Mouse (Mus musculus) ES-Bruce4 (cell line): ENCODE measurements around the gene Tiam1. TPM values are rescaled to one million over a fixed set of nuclear protein-coding genes. Genes with fewer than 3 reads are reported as not detected.

Experiments
- H3K27ac ChIP-seq: 2 replicates; pipeline ENCODE4 v1.5.1; 2012; ENCODE audit warnings: low read length, inconsistent platforms; ENCODE audit not compliant: insufficient read depth
- H3K27me3 ChIP-seq: 2 replicates; pipeline ENCODE4 v1.6.1; 2012; ENCODE audit warnings: mild to moderate bottlenecking, low read length, inconsistent platforms; ENCODE audit not compliant: control insufficient read depth, poor library complexity, insufficient read depth, severe bottlenecking
- H3K36me3 ChIP-seq: 2 replicates; pipeline ENCODE4 v1.6.1; 2012; ENCODE audit warnings: inconsistent platforms, mild to moderate bottlenecking, low read length, moderate library complexity; ENCODE audit not compliant: control insufficient read depth, poor library complexity, insufficient read depth, severe bottlenecking
- H3K4me1 ChIP-seq: one replicate; pipeline ENCODE4 v1.8.1; 2011; ENCODE audit warnings: low read length; ENCODE audit not compliant: control insufficient read depth, insufficient read depth
- H3K4me3 ChIP-seq: 2 replicates; pipeline ENCODE4 v1.5.1; 2011; ENCODE audit warnings: low read depth, mild to moderate bottlenecking, low read length
- H3K9ac ChIP-seq: 2 replicates; pipeline ENCODE4 v1.6.1; 2012; ENCODE audit warnings: low read depth, mild to moderate bottlenecking, inconsistent platforms; ENCODE audit not compliant: poor library complexity, severe bottlenecking
- H3K9me3 ChIP-seq: replicated peaks from 2 replicates; pipeline ENCODE4 v1.6.1; 2012; ENCODE audit warnings: mild to moderate bottlenecking, low read length, inconsistent platforms; ENCODE audit not compliant: control insufficient read depth, poor library complexity, insufficient read depth, severe bottlenecking
- CTCF ChIP-seq: IDR thresholded peaks from one replicate; pipeline ENCODE4 v1.8.1; 2011; ENCODE audit warnings: low read depth, low read length
- EP300 ChIP-seq: IDR thresholded peaks from 2 replicates; pipeline ENCODE4 v1.6.1; 2011; ENCODE audit warnings: low read depth, low read length; ENCODE audit not compliant: insufficient read depth
- POLR2A ChIP-seq: IDR thresholded peaks from one replicate; pipeline ENCODE4 v1.8.1; 2011; ENCODE audit warnings: low read length; ENCODE audit not compliant: insufficient read depth
- polyA plus RNA-seq: library from polyadenylated mRNA; stranded (reverse); fragments of >200 nt; gene quantifications from 2 replicates; pipeline ENCODE4 v1.2.4, GENCODE M21; 2011; ENCODE audit warnings: low read depth; ENCODE audit not compliant: missing spikeins, insufficient read depth, insufficient read length

The Tiam1 gene
- polyA plus RNA-seq, 1 experiment = 24.4 TPM

DNA sequence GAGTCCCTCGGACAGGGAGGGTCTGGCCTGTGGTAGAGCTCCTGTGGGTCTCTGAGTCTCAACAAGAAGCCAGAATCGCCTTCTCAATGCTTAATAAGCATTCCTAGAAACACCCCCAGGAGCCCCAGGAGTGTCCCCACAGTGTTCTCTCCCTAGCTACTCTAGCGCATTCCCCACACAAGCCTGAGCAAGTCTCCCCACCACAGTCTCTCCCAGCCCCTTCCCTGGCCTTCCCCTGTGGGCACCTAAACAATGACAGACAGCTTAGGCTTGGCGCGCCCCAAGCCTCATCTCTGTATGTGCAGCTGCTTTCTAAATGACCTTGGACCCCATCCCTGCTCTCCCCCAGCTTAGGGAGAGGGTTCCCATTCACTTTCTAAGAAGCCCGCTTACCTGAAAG, 7.3 kb upstream of the Tiam1 start:
- Histone ChIP-seq H3K27me3 (no peaks in the 10 kb centered on the region), H3K9me3 (no peaks in the 10 kb centered on the region), H3K4me1 (peaks cover 8% of the 10 kb centered on the region), H3K36me3 (no peaks in the 10 kb centered on the region), H3K4me3 (no peak overlapping the region), H3K27ac (no peak overlapping the region), H3K9ac (no peak overlapping the region)
- TF ChIP-seq POLR2A (no peak), CTCF (no peak)

DNA sequence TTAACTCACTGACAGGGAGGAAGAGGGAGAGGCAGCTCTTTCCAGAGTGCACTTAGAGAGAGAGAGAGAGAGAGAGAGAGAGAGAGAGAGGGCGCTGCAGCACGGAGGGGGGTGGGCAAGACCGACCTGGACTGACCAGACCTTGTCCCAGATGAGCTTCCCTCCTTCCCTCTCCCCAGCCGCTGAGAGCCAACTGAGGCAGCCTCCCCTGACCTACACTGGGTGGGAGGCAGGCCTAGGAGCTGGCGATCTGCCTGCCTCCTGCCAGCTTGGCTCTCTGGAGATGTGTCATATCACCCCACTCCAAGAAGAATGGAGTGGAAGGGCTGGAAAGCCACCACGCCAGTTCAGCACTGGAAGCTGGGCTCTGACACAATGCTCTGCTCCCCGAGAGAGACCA, 6.6 kb upstream of the Tiam1 start:
- Histone ChIP-seq H3K9me3 (no peaks in the 10 kb centered on the region), H3K4me3 (no peak overlapping the region), H3K27me3 (no peaks in the 10 kb centered on the region), H3K36me3 (no peaks in the 10 kb centered on the region), H3K4me1 (peaks cover 8% of the 10 kb centered on the region), H3K27ac (no peak overlapping the region), H3K9ac (no peak overlapping the region)
- TF ChIP-seq CTCF (no peak), POLR2A (no peak), EP300 (no peak)

DNA sequence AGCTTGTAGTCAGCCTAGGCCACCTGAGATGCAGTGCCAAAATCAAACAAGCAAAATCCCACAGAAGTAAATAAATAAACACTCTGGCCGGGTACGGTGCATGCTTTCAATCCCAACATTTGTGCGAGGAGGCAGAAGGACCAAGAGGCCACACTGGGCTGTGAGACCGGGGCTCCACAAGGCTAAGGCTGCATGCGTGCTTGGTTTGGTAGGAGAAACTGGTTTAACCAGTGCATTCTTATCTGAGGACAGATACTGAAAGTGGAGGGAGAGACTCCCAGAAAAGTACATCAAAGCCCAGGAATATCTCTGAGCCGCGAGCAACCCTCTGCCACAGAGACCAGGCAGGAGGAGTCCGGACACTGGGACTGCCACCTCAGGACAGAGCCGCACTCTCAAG, 5.8 kb upstream of the Tiam1 start:
- TF ChIP-seq POLR2A = no peak
- TF ChIP-seq CTCF = no peak
- TF ChIP-seq EP300 = no peak
- H3K4me1 ChIP-seq = peaks cover 8% of the 10 kb centered on the region

DNA sequence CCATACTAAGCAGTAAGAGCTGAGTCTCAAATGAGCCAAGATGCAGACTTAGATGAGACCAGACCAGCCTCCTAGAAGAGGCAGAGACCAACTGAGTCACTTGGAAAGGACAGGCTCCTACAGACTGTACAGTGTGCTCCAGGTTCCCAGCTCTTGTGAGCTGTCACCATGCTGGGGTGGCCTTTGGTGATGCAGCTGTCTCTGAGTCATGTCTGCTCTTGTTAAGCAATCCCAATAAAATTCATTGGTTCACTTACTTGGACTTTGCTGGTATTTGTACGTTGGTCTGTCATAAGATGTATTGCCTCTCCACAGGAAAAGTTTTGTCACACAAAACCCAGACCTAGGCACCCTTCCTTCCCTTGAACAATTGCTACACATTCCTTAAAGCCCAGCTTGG, 1.7 kb upstream of the Tiam1 start:
- Histone ChIP-seq H3K4me1 (peaks cover 2% of the 10 kb centered on the region), H3K4me3 (no peak overlapping the region), H3K27me3 (no peaks in the 10 kb centered on the region), H3K9ac (no peak overlapping the region), H3K36me3 (no peaks in the 10 kb centered on the region), H3K27ac (no peak overlapping the region), H3K9me3 (no peaks in the 10 kb centered on the region)
- TF ChIP-seq EP300 (no peak), POLR2A (no peak), CTCF (no peak)

More for the DNA sequence above, 5.8 kb upstream of the Tiam1 start:
- Histone ChIP-seq H3K36me3 (no peaks in the 10 kb centered on the region), H3K9ac (no peak overlapping the region), H3K4me3 (no peak overlapping the region), H3K27ac (no peak overlapping the region), H3K9me3 (no peaks in the 10 kb centered on the region), H3K27me3 (no peaks in the 10 kb centered on the region)

DNA sequence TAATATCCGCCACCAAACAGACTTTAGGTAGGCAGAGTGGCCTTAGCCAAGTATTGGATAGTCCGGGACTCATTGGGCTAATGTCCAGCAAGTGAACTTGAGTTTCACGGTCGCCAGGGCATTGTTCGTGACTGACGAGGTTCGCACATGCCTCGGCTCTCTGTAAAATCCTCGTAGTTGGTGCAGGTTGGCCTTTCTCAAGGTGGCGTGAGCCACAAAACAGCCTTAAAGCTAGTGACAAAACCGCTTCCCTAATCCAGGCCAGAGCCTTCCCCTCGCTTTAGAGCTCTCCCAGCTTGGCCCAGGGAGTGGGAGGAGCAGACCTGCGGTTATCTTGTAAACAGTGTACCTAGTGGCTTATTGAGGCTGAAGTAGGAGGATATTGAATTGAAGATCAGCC, 972 bp upstream of the Tiam1 start:
- no peaks in the 10 kb centered on the region for H3K9me3 ChIP-seq
- H3K9ac ChIP-seq = peak overlapping the region; percentile 53
- no peaks in the 10 kb centered on the region for H3K27me3 ChIP-seq
- no peaks in the 10 kb centered on the region for H3K36me3 ChIP-seq
- peaks cover 2% of the 10 kb centered on the region for H3K4me1 ChIP-seq
- H3K27ac ChIP-seq = no peak overlapping the region
- peak overlapping the region; percentile 59 for H3K4me3 ChIP-seq
- TF ChIP-seq CTCF (no peak), EP300 (no peak), POLR2A (no peak)

DNA sequence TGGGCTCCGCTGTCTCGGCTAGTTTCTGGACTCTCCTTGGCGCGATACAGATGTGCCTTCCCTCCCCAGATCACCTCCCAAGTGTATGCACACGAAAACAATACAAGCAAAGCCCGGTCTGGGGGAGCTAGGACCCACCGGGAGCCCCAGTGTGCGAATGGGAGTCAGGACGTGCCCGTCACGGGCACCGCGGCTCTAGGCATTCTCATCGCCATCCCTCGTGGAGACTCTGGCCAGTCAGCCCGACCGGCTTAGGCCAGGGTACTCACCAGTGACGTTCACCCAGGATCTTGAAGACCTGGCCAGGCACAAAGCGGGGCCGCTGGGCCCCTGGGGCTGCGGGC, 181 bp downstream of the Tiam1 start:
- no peak for TF ChIP-seq EP300
- TF ChIP-seq POLR2A = no peak
- no peak for TF ChIP-seq CTCF
- H3K27me3 ChIP-seq = no peaks in the 10 kb centered on the region
- no peaks in the 10 kb centered on the region for H3K9me3 ChIP-seq
- H3K4me1 ChIP-seq = peaks cover 2% of the 10 kb centered on the region
- no peaks in the 10 kb centered on the region for H3K36me3 ChIP-seq
- H3K27ac ChIP-seq = no peak overlapping the region
- peak overlapping the region; percentile 57 for H3K9ac ChIP-seq
- H3K4me3 ChIP-seq = peak overlapping the region; percentile 75
